Mouse (Mus musculus) midbrain, embryonic 14.5 days (tissue): ENCODE results near the gene Gnai2. TPM values are rescaled to one million over a fixed set of nuclear protein-coding genes. Genes with fewer than 3 reads are reported as not detected.
A peak's percentile ranks its signal among the peaks of the same experiment; 100 is the strongest.

Source experiments
- ATAC-seq: fragments of 200-750 bp; cut with Nextera tagmentation; 2 replicates; pipeline ENCODE4 v1.8.0; 2017; ENCODE audit warnings: moderate number of reproducible peaks, moderate library complexity; ENCODE audit not compliant: low FRiP score, low TSS enrichment
- DNase-seq: peaks from one replicate; pipeline ENCODE4 v3.0.0-alpha.2; 2015
- H3K27ac ChIP-seq: fragments of 300-500 bp; sonication (generic); replicated peaks from 2 replicates; pipeline ENCODE4 v1.5.1; 2014; ENCODE audit warnings: mild to moderate bottlenecking, low read depth, low read length, moderate library complexity
- H3K27me3 ChIP-seq: fragments of 300-500 bp; sonication (generic); 2 replicates; pipeline ENCODE4 v1.6.1; 2014; ENCODE audit warnings: low read length, control low read depth, mixed read lengths; ENCODE audit not compliant: control insufficient read depth, insufficient read depth
- H3K36me3 ChIP-seq: fragments of 300-500 bp; sonication (generic); 2 replicates; pipeline ENCODE4 v1.6.1; 2014; ENCODE audit warnings: low read length, control low read depth; ENCODE audit not compliant: control insufficient read depth, insufficient read depth
- H3K4me1 ChIP-seq: fragments of 300-500 bp; sonication (generic); 2 replicates; pipeline ENCODE4 v1.6.1; 2014; ENCODE audit warnings: mild to moderate bottlenecking, antibody characterized with exemption, low read length, control low read depth; ENCODE audit not compliant: control insufficient read depth, insufficient read depth
- H3K4me2 ChIP-seq: fragments of 300-500 bp; sonication (generic); 2 replicates; pipeline ENCODE4 v1.6.1; 2014; ENCODE audit warnings: mild to moderate bottlenecking, low read length, moderate library complexity
- H3K4me3 ChIP-seq: fragments of 300-500 bp; sonication (generic); replicated peaks from 2 replicates; pipeline ENCODE4 v1.5.1; 2014; ENCODE audit warnings: low read depth, low read length
- H3K9ac ChIP-seq: fragments of 300-500 bp; sonication (generic); replicated peaks from 2 replicates; pipeline ENCODE4 v1.6.1; 2014; ENCODE audit warnings: mild to moderate bottlenecking, low read length, moderate library complexity
- H3K9me3 ChIP-seq: fragments of 300-500 bp; sonication (generic); 2 replicates; pipeline ENCODE4 v1.6.1; 2016; ENCODE audit warnings: low read length, control low read depth, mixed read lengths; ENCODE audit not compliant: control insufficient read depth
- WGBS: fragments of 180-500 bp; shearing (Covaris S2); extraction: QIAGEN DNeasy Blood & Tissue Kit; methylation state at CpG from one replicate; pipeline ENCODE4 v1.1.7; 2014; 5-methylcytosine and 5-hydroxymethylcytosine counted together
- polyA plus RNA-seq: library from polyadenylated mRNA; unstranded; fragments of >200 nt; fragmentation: Nextera tagmentation; extraction: Ambion mirVana; gene quantifications from 2 replicates; pipeline ENCODE4 v1.2.1, GENCODE M21; 2014

Gene Gnai2
- polyA plus RNA-seq, 1 experiment from 2014 or later = 326 TPM

DNA sequence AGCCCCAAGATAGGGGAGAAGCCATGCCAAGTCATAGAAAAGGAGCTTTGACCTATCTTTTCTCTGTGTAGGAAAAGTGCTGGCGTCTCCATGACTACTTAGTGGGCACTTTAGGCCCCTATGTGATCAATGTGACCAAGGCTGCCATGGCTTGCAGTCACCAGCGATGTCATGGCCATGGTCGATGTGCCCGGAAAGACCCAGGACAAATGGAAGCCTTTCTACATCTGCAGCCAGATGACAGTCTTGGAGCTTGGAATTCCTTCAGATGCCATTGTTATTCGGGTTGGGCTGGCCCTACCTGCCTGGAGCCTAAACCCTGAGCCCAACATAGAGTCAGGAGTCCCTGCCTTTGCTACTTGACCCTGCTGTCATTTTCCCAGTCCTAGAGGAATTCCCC is 48.7 kb downstream of the Gnai2 start:
- peaks cover 29% of the 10 kb centered on the region for H3K36me3 ChIP-seq
- H3K4me2 ChIP-seq = no peak overlapping the region
- no peak overlapping the region for H3K9ac ChIP-seq
- ATAC-seq = no peak
- no peak overlapping the region for H3K27ac ChIP-seq
- no peak for DNase-seq
- H3K4me1 ChIP-seq = peaks cover 11% of the 10 kb centered on the region
- H3K27me3 ChIP-seq = no peaks in the 10 kb centered on the region
- H3K4me3 ChIP-seq = no peak overlapping the region
- WGBS = 93% methylated on average over 5 of the region's 5 CpGs
- no peaks in the 10 kb centered on the region for H3K9me3 ChIP-seq

DNA sequence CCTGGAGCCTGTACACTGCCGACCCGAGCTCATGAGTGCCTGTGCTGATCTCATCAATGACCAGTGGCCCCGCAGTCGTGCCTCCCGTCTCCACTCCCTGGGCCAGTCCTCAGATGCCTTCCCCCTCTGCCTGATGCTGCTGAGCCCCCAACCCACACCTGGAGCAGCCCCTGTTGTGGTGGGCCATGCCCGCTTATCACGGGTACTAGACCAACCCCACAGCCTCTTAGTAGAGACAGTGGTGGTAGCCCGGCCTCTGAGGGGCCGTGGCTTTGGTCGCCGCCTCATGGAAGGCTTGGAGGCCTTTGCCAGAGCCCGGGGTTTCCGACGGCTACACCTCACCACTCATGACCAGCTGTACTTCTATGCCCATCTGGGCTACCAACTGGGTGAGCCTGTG is 52.0 kb downstream of the Gnai2 start:
- H3K4me1 ChIP-seq = peaks cover 19% of the 10 kb centered on the region
- WGBS = 91% methylated on average over 14 of the region's 14 CpGs
- DNase-seq (no peak), ATAC-seq (no peak)
- H3K4me3 ChIP-seq = no peak overlapping the region
- peaks cover 11% of the 10 kb centered on the region; the same call in 1 of the 2 replicates for H3K36me3 ChIP-seq
- no peaks in the 10 kb centered on the region for H3K9me3 ChIP-seq
- no peak overlapping the region for H3K4me2 ChIP-seq
- no peaks in the 10 kb centered on the region for H3K27me3 ChIP-seq
- H3K9ac ChIP-seq = no peak overlapping the region
- no peak overlapping the region for H3K27ac ChIP-seq

DNA sequence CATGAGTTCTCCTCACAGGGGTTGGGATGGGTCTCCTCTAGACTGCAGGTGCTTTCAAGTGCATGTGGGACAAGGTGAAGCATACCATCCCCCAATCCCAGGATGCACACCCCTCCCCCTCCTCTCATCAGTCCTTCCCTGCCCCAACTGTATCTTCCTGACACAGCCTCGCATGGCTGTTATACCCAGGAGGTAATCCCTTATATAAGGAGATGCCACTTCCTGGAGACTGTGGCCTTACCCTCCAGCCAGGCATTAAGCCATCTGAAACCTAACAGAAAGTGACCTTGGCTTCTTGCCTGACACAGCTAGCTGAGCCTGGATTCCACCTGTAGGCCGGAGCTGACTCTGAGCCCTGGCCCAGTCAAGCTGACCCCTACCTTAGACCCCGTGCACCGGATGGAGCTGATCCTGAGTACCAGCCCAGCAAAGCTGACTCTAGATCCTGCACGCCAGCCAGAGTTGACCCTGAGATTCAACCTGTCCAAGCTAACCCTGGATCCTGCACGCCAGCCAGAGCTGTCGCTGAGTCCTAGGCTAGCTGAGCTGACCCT is 52.6 kb downstream of the Gnai2 start:
- DNase-seq (no peak), ATAC-seq (no peak)
- no peak overlapping the region for H3K4me3 ChIP-seq
- H3K27me3 ChIP-seq = no peaks in the 10 kb centered on the region
- H3K9ac ChIP-seq = no peak overlapping the region
- no peak overlapping the region for H3K27ac ChIP-seq
- H3K4me2 ChIP-seq = no peak overlapping the region
- peaks cover 15% of the 10 kb centered on the region for H3K4me1 ChIP-seq
- H3K9me3 ChIP-seq = no peaks in the 10 kb centered on the region
- H3K36me3 ChIP-seq = peaks cover 11% of the 10 kb centered on the region; the same call in 1 of the 2 replicates
- WGBS = 92% methylated on average over 7 of the region's 7 CpGs

DNA sequence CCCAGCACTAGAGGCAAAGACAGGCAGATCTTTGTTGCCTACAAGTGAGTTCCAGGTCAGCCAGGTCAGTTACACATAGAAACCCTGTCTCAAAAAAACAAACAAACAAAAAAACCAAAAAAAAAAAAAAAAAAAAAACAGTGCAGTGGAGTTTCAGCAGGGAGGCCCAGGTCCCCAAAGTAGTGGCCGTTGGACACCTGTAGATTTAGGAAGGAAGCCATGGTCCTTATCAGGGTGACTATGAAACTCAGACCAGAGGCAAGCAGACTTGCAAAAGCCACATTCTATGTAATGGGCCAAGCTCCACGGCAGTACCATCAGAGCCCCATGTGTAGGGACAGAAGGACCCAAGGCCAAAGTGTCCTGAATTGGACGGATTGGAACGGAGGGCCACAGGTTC is 53.6 kb downstream of the Gnai2 start:
- Histone ChIP-seq H3K36me3 (peaks cover 11% of the 10 kb centered on the region; the same call in 1 of the 2 replicates), H3K27me3 (no peaks in the 10 kb centered on the region), H3K27ac (no peak overlapping the region), H3K4me1 (peaks cover 20% of the 10 kb centered on the region), H3K4me3 (peak overlapping the region; percentile 62; the same call in 1 of the 2 replicates), H3K9ac (peak overlapping the region; percentile 74), H3K4me2 (peak overlapping the region; percentile 98), H3K9me3 (no peaks in the 10 kb centered on the region)
- DNase-seq = no peak
- WGBS = 85% methylated on average over 4 of the region's 4 CpGs
- no peak for ATAC-seq

DNA sequence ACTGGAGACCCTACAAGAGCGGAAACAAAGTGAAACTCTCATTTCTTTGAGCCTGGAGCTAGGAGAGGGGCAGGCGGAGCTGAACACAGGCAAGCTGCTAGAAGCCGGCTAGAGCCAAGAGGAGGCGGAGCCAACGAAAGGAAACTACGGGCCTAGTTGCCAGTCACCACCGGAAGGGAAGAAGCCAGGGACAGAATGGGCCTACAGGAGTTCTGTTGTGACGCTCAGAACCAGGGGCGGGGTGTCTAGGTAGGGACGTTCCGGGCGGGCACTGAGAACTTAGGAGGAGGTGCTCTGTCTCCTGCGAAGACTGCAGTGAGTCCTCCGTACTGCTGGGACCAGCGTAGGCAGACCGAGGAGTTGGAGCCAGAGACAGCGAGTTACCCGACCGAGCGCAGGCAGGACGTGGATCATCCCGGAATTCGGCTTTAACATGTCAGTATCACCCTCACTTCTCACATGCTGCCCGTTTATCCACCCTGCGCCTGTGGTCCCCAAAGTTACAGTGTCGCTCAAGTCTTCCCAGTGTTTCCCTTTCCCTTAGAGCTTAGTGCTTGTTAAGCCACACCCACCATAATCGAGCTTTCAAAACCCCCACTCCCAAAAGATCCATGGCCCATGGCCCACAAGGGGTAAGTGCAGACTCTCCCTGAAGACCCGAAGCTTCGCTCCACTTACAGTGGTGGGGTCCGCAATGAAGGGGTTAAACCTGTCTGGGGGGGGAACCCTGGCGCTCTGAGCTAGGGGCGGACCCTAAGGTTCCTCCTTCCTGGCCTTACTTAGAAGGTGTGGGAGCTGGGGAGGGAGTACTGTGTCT is 54.5 kb downstream of the Gnai2 start, which contains the start of gene Hyal3:
Hyal3 (plus strand) TSS at position 318 of the 817 bp plus-strand sequence.
- H3K27me3 ChIP-seq = no peaks in the 10 kb centered on the region
- peaks cover 20% of the 10 kb centered on the region for H3K4me1 ChIP-seq
- WGBS = under 1% methylated on average over 32 of the region's 32 CpGs
- peak within 1 kb of the TSS; percentile 74 for H3K9ac ChIP-seq
- DNase-seq = peak; percentile 90
- no peaks in the 10 kb centered on the region for H3K9me3 ChIP-seq
- peak within 1 kb of the TSS; percentile 81 for H3K27ac ChIP-seq
- H3K36me3 ChIP-seq = peaks cover 11% of the 10 kb centered on the region; the same call in 1 of the 2 replicates
- peak within 1 kb of the TSS; percentile 98 for H3K4me2 ChIP-seq
- peak within 1 kb of the TSS; percentile 62 for H3K4me3 ChIP-seq
- peak; percentile 71 for ATAC-seq

DNA sequence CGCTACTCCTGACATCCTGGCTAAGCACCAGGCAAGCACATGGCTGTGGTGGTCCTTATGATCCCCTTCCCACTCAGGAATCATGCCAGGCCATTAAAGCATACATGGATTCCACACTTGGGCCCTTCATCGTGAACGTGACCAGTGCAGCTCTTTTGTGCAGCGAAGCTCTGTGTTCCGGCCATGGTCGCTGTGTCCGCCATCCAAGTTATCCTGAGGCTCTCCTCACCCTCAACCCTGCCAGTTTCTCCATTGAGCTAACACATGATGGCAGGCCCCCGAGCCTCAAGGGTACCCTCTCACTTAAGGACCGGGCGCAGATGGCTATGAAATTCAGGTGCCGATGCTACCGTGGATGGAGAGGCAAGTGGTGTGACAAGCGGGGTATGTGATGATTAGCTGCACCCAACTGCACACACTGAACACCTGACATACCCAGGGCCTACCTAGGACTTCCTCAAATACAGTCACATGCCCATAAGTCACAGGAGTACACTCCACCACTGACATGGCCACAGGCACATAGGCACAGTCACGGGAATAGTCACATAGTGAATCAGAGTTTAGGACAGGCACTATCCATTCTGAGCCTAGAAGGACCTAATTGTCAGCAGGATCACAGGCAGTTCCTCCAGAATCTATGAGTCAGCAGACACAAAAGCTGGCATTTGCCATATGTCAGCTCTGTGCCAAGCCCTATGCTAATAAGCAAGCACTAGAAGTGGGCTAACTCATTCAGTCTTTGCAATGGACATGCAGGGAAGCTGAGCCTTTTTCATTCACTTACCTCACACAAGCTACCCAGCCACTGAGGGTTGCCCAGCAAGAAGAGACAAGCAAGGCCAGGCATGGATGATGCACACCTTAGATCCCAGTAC is 55.9 kb downstream of the Gnai2 start:
- Histone ChIP-seq H3K36me3 (peaks cover 18% of the 10 kb centered on the region), H3K9ac (no peak overlapping the region), H3K4me2 (no peak overlapping the region; the same call in 1 of the 2 replicates), H3K27ac (no peak overlapping the region), H3K4me3 (no peak overlapping the region), H3K4me1 (peaks cover 20% of the 10 kb centered on the region), H3K27me3 (no peaks in the 10 kb centered on the region), H3K9me3 (no peaks in the 10 kb centered on the region)
- ATAC-seq (no peak), DNase-seq (no peak)
- 93% methylated on average over 14 of the region's 14 CpGs for WGBS

DNA sequence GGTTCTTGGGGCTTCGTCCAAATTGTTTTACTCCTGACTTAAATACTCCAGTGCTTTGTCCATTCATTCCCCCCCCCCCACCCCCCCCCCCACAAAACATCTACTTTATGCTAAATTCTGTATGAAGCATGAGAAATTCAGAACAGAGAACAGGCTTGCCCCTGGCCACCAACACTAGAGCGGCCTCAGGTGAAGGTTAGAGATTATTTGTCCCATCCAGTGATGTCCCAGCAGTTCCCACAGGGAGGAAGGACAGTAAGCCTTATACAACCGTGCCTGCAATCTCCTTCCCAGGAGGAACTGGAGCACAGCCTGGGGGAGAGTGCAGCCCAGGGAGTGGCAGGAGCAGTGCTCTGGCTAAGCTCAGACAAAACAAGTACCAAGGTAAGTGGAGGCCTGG is 56.6 kb downstream of the Gnai2 start, which contains the start of gene Naa80:
Naa80 (plus strand) TSS at position 301 of the 400 bp plus-strand sequence.
- no peak within 1 kb of the TSS for H3K4me3 ChIP-seq
- no peak within 1 kb of the TSS for H3K27ac ChIP-seq
- H3K27me3 ChIP-seq = no peaks in the 10 kb centered on the region
- no peaks in the 10 kb centered on the region for H3K9me3 ChIP-seq
- H3K4me2 ChIP-seq = no peak within 1 kb of the TSS; the same call in 1 of the 2 replicates
- DNase-seq = no peak
- H3K36me3 ChIP-seq = peaks cover 15% of the 10 kb centered on the region
- peaks cover 20% of the 10 kb centered on the region for H3K4me1 ChIP-seq
- 75% methylated on average over 3 of the region's 3 CpGs for WGBS
- H3K9ac ChIP-seq = no peak within 1 kb of the TSS
- no peak for ATAC-seq

DNA sequence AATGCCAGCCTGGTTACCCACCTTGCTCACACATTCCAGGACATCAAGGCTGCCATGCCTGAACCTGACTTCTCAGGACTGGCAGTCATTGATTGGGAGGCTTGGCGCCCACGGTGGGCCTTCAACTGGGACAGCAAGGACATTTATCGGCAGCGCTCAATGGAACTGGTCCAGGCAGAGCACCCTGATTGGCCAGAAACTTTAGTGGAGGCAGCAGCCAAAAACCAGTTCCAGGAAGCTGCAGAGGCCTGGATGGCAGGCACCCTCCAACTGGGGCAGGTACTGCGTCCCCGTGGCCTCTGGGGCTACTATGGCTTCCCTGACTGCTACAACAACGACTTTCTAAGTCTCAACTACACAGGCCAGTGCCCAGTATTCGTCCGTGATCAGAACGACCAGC is 57.3 kb downstream of the Gnai2 start:
- Histone ChIP-seq H3K4me3 (no peak overlapping the region), H3K4me2 (no peak overlapping the region), H3K27me3 (no peaks in the 10 kb centered on the region), H3K9me3 (no peaks in the 10 kb centered on the region), H3K27ac (no peak overlapping the region), H3K4me1 (peaks cover 20% of the 10 kb centered on the region), H3K36me3 (peaks cover 15% of the 10 kb centered on the region), H3K9ac (no peak overlapping the region)
- 95% methylated on average over 10 of the region's 10 CpGs for WGBS
- DNase-seq = no peak
- no peak for ATAC-seq
